Mouse (Mus musculus): ENCODE data around the gene Cfap97d2.

Cfap97d2 gene

DNA sequence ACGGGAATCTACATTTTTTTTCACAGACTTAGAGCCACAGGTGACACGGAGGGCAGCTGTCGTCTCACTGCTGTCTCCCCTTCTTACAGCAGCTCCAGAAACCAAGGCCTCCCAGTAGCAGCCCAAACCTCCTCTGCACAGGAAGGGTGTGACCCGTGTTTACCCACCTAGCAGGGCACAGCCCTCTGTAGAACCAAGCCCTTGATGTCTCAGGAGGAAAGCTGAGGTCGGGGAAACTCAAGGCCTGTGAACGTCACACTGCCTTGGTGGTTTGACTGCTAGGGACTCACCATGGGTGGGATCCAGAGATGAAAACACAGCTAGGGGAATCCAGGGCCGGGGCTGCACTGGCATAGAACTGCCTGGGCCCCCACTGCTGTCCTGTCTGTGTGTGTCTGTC lies 19.3 kb upstream of the Cfap97d2 start:
- CTCF ChIA-PET = interaction anchor here (0.6 to 1.2 kb wide), 4 partner anchors 9 to 78 kb away, joined by 3 to 4 read pairs (median 4); partner anchors contain the start of gene Rasa3

DNA sequence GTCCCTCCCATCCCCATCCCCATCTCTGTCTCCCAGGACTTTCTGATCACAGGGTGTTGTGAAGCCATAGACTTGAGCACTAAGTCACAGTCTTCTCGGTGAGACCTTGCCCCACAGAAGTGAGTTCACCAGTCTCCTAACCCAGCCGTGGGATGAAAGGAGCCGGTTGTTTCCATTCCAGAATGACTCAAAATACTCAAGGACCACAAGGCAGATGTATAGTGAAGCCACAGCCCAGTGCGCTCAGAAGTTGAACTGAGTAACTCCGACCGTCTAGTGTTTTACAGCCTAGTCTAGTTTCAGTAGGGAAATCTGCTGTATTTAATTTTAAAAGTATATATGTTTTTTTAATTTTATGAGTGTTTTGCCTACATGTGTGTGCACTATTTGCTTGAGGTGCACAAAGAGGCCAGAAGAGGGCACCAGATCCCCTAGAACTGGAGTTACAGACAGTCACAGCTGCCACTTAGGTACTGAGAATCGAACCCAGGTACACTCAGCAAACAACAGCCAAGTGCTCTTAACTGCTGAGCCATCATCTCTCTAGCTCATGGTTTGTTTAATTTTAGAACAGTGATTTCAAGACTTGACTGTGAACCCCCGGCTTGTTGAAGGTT lies 18.5 kb upstream of the Cfap97d2 start:
- CTCF ChIA-PET = interaction anchor here (0.5 to 1.2 kb wide), 3 partner anchors 9 to 13 kb away, joined by 3 to 4 read pairs (median 4); no protein-coding TSS in a partner anchor

DNA sequence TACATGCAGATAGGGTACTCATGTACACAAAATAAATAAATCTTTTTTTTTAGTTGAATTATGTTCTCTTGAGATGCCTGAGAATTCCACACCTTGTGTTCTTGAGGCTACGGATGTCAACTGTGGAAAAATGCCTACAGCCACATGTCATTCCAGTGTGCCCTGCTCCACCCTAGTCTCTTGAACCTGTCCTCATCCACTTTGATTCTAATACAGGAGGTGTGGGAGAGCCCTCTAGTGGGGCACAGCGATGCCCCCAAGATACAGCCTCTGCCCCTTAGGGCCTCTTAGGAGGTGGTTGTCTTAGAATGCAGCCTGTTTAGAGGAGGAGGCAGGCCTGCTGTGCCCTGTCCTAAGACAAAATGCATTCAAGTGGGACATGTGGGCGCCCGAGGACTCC lies 17.7 kb upstream of the Cfap97d2 start:
- CTCF ChIA-PET = no interaction called here

DNA sequence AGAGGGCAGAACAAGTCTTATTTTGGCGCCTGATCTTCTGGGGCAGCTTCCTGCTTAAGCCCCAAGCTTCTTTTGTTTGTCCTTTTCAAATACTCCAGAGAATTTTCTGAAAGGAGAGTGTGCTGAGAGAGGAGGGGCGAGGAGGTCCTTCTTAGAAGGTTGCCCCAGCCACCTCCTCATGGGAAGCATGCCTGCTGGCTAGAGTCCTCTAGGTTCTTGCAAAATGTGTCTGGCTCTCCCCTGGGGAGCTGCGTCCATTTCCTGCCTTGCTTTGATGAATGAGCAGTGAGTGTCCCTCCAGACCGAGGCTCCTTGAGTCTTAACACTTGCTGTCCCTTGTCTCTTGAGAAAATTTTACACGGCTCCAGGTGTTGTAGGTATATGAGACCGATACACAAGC lies 17.2 kb upstream of the Cfap97d2 start:
- CTCF ChIA-PET = no interaction called here

DNA sequence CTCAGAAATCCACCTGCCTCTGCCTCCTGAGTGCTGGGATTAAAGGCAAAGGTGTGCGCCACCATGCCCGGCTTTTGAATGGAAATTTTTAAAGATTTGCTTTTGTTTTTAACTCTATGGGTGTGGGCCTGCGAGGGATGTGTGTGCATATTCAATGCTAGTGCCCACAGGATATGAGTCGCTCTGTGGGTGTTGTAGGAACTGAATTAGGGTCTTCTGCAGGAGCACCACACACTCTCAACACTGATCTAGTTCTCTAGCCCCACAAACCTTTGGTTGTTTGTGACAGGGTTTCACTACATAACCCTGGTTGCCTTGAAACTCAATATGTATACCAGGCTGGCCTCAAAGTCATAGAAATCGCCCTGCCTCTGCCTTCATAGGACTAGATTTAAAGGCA lies 16.4 kb upstream of the Cfap97d2 start:
- CTCF ChIA-PET = no interaction called here

DNA sequence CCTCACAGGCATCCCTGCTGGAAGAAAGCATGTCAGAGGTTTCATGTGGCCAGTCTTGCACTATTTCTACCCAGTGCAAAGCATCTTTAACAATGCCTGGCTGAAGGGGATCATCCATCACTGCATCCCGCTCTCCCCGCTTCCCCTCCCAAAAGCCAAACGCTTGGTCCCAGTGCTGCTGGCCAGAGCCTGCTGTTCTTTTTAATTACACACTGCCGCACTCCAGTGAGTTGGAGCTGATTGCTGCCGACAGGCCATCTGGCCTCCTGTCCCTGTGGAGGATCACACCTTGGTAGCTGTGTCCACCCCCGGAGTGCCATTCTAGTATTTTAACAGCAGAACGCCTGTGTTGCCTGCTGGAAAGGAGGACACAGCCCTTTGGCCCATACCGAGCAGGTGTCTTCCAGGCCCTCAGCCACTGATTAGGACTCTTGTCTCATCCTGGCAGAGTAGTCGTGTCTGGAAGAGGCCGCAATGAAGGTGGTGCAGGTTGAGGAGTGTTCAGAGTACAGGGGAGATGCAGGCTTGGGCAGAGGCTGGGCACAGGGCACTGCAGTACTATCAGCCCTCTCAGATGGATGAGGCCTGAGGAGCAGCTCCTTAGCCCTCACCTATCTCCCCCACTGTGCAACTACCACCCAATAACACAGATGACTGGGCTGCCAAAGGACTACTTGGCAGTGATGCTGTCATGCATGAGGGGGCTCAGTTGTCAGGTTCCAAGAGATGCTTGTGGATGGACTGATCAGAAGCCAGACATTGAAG lies 13.2 kb upstream of the Cfap97d2 start:
- CTCF ChIA-PET = no interaction called here

- CTCF ChIA-PET = no interaction called here
Observed at GRCm38 (mm10) chr8:13694735-13695134, 11.0 kb upstream of the Cfap97d2 start.

DNA sequence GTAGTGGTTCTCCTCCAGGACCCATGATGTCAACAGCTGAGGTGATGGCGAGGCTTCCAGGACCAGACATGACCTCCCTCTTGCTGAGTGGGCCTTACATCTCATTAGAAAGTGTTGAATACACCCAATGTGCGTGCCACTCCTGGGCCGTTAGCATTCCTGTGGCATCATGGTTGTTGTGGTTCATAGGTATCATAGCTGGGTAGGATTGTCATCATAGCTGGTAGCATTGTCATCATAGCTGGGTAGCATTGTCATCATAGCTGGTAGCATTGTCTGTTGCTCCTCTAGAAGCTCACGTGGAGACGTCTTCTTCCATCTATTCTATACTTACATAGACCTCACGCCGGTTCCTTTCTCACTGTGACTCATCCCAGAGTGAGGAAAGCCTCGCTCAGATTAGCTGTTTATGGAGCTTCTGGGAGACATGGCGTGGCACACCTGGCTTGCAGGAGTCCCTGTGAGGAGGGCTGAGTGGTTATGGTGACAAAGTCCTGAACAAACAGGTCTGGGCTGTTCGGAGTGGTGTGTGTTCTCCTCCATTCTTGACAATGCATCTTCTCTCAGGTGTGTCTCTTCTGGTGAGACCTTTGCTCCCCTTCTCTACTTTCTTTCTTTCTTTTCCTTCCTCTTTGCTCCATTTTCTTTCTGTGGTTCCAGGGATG lies 10.4 kb upstream of the Cfap97d2 start:
- CTCF ChIA-PET = no interaction called here

DNA sequence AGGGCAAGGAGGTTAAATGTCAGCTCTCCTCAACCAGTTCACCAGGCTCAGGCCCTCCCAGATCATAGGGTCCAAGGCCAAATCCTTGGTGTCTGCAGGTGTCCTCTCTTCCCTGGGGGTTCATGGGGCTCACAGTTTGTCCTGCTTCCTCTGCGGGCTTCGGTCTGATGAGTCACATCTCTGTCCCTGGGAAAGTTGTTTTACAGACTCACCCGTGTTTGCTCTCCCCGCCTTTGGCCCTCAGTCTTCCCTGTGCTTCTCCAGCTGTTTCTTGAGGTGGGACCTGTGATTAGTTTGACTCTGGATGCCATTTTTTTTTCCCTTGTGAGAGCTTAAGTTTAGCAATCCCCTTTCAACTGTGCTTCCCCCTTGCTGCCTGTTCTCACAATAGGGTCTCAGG lies 9.5 kb upstream of the Cfap97d2 start:
- CTCF ChIA-PET = interaction anchor here (0.5 kb wide), 1 partner anchor 39 kb away, joined by 3 read pairs; no protein-coding TSS in a partner anchor

DNA sequence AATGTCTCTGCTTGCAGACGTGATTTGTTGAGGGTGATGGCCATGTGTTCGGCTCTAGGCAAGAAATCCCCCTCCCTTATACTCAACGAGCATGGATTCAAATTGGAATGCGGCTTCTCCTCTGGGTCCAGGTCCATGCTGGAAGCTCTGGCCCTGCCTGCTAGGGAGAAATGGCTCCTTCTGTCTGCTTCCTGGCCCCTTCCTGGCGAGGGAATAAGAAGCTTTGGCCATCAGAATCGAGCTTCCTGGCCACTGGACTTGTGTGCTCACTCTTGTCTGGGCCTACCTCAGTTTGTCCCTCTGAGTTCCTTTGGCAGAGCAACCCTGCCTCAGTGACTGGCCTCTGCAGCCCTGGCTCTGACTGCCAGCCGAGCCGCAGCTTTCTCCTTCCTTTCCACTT lies 8.5 kb upstream of the Cfap97d2 start:
- CTCF ChIA-PET = no interaction called here

DNA sequence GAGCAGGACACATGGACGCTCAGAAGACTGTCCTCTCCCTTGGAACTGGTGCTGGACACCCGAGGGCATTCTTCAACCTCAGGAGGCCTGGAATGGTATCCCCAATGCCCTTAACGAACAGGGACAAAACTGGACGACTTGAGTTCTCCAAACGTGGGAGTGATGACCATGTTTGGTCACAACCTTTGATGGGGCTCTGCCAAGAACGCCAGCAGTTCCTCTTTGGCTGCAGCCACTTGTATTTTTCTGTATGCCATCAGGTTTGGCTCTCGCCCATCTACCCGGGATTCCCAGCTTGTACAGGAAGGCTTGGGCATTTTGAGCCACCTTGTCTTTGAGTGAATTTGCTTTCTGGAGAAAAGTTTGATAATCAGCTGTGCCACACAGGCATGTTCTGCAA lies 8.0 kb upstream of the Cfap97d2 start:
- CTCF ChIA-PET = no interaction called here

DNA sequence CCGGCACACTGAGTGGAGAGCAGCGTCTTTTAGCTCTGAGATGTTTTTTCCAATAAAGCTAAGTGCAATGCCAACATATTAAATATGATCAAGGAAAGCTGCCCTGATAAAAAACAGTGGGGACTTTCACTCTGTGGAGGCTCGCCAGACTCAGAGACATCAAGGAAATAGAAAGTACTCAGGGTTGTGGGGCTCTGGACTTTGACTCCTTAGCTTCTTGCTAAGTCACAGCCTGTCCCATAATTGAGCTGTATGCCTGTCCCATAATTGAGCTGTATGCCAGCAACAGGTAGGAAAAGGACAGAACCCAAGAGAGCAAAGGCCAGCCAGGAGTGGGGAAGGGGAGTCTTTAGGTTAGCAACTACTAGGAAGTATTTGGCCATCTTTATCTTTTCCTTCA lies 7.4 kb upstream of the Cfap97d2 start:
- CTCF ChIA-PET = interaction anchor here (0.6 kb wide), 1 partner anchor 226 kb away, joined by 3 read pairs; no protein-coding TSS in a partner anchor

GRCm38 (mm10) chr8:13699323-13699949 lies 6.3 kb upstream of the Cfap97d2 start:
- CTCF ChIA-PET = no interaction called here

GRCm38 (mm10) chr8:13702755-13703154 lies 2.9 kb upstream of the Cfap97d2 start:
- CTCF ChIA-PET = no interaction called here

- CTCF ChIA-PET = no interaction called here
Observed at GRCm38 (mm10) chr8:13703756-13704155, 1.9 kb upstream of the Cfap97d2 start.

- CTCF ChIA-PET = no interaction called here
Observed at GRCm38 (mm10) chr8:13704301-13704700, 1.4 kb upstream of the Cfap97d2 start.

DNA sequence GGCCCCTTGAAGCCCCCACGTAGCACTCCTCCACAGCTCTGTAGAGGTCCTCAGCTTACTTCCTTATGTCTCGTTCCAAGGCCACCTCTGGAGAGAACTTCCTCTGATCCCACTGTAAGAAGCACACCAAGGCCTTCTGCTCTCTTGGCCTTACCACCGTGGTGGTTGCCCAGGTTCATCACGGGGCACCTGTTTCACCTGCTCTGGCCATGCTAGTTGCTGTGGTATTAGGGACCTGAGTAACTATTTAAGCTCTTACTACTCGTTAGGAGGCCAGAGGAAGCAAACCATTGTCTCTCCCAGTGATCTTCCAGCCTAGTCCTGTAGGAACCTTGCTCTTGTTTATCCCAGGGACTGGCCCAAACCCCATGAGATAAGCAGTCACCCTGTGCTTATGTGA lies 1.2 kb downstream of the Cfap97d2 start:
- CTCF ChIA-PET = no interaction called here

DNA sequence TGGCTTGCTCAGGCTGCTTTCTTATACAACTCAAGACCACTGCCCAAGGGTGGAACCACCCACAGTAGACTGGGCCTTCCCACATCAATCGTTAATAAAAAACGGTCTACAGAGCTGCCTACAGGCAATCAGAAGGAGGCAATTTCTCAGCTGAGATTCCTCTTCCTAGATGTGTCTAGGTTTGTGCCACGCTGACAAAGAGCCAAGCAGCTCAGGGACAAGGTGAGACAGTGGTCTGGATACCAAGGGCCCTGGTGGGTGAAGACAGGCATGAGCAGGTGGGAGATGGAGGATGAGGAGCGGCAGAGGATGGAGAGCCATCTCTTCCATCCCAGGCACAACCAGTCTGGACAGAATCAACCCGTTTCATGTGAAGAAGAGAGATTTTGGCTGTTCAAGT lies 2.8 kb downstream of the Cfap97d2 start:
- CTCF ChIA-PET = no interaction called here

DNA sequence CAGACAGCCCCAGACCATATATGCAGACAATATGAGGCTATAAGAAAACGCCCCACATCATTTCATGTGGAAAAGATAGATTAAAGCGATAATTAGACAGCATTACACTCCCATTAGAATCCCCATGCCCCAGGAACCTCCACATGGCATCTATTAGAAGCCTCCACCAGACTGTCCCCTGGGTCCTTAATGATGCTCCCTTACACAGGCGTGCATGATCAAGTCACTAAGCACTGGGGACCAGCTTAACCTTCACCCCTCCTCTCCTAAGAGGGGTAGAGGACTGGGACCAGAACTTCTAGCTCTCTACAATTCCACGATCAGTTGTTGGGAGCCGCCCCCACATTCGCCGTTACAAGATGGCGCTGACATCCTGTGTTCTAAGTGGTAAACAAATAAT lies 13.3 kb downstream of the Cfap97d2 start:
- CTCF ChIA-PET = no interaction called here

DNA sequence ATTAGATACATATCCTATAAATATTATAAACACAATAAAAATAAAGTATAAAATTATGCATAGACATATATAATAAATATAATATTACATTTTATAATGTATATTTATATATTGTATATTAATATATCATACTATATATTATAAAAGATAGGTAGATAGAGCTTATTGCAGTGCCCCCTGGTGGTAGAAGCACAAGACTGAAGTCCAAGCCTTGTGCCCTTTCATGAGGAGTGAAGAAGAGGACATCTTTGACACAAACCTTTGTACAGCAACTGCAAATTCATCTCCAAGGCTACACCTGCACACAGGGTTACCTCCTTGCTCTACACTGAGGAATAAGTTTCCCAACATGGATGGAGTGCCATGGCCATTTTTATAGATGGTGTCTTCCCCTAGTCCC lies 20.0 kb downstream of the Cfap97d2 start:
- CTCF ChIA-PET = interaction anchor here (1.0 kb wide), 1 partner anchor 175 kb away, joined by 3 read pairs; no protein-coding TSS in a partner anchor

- CTCF ChIA-PET = interaction anchor here (0.7 kb wide), 1 partner anchor 155 kb away, joined by 3 read pairs; no protein-coding TSS in a partner anchor
Observed at GRCm38 (mm10) chr8:13727469-13728094, 21.9 kb downstream of the Cfap97d2 start.

GRCm38 (mm10) chr8:13740323-13740770 lies 34.7 kb downstream of the Cfap97d2 start:
- CTCF ChIA-PET = no interaction called here
